Mouse (Mus musculus) megakaryocyte, embryonic 14.5 days (primary cell): ENCODE results near the gene Ap5m1.

Source experiments
- FLI1 ChIP-seq: IDR thresholded peaks from 2 replicates; pipeline ENCODE4 v1.6.1; 2012; ENCODE audit warnings: low read length, inconsistent platforms, mixed read lengths
- GATA1 ChIP-seq: IDR thresholded peaks from 3 replicates; pipeline ENCODE4 v1.6.1; 2012; ENCODE audit warnings: mixed read lengths, low read length, inconsistent platforms, borderline replicate concordance

DNA sequence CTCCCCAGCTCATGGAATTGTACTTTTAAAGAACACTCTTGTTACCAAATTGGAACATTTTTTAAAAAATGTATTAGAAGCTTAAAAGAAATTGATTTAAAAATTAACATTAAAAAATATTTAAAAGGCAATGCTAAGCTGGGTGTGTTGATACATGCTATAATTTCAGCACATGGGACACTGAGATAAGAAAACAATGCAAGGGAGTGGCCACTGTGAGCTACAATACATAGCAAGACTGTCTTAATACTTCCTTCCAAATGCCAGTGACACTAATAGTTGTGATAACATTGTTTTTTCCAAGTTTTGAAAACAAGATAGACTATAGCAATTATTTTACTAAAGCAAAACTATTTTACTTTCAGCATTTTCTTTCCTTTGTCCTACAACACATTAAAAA lies 16.4 kb upstream of the Ap5m1 start:
- TF ChIP-seq GATA1 (no peak), FLI1 (no peak)
